Mouse (Mus musculus): Measurements from ENCODE around the gene Syt1.
A peak's percentile ranks its signal among the peaks of the same experiment; 100 is the strongest.

Gene Syt1

GRCm38 (mm10) chr10:109010241-109011193 lies at the start of gene Syt1:
Syt1 (minus strand) TSS chr10:109010982.
- peak; percentile 52 for DNase-seq (ENCODE audit: low read depth, low spot score)

GRCm38 (mm10) chr10:109056500-109056899 lies 45.7 kb upstream of the Syt1 start:
- no peak for DNase-seq (ENCODE audit: low read depth, low spot score)

- DNase-seq (ENCODE audit: low read depth, low spot score): no peak
Observed at GRCm38 (mm10) chr10:109047537-109047936, 36.8 kb upstream of the Syt1 start.

- DNase-seq (ENCODE audit: low read depth, low spot score): no peak
Observed at GRCm38 (mm10) chr10:109046988-109047387, 36.2 kb upstream of the Syt1 start.

GRCm38 (mm10) chr10:109011226-109012165 lies 714 bp upstream of the Syt1 start:
- DNase-seq (ENCODE audit: low read depth, low spot score): peak; percentile 8

- no peak for DNase-seq (ENCODE audit: low read depth, low spot score)
Observed at GRCm38 (mm10) chr10:109009831-109010230, 951 bp downstream of the Syt1 start.

- DNase-seq (ENCODE audit: low read depth, low spot score): no peak
Observed at GRCm38 (mm10) chr10:109008456-109008855, 2.3 kb downstream of the Syt1 start.

- DNase-seq (ENCODE audit: low read depth, low spot score): no peak
Observed at GRCm38 (mm10) chr10:109003482-109003881, 7.3 kb downstream of the Syt1 start.

GRCm38 (mm10) chr10:108987250-108987649 lies 23.5 kb downstream of the Syt1 start:
- no peak for DNase-seq (ENCODE audit: low read depth, low spot score)

GRCm38 (mm10) chr10:108979660-108980059 lies 31.1 kb downstream of the Syt1 start:
- no peak for DNase-seq (ENCODE audit: low read depth, low spot score)

- DNase-seq (ENCODE audit: low read depth, low spot score): no peak
Observed at GRCm38 (mm10) chr10:108954952-108955351, 55.8 kb downstream of the Syt1 start.

GRCm38 (mm10) chr10:108952182-108952581 lies 58.6 kb downstream of the Syt1 start:
- no peak for DNase-seq (ENCODE audit: low read depth, low spot score)

- no peak for DNase-seq (ENCODE audit: low read depth, low spot score)
Observed at GRCm38 (mm10) chr10:108936838-108937430, 73.8 kb downstream of the Syt1 start.

- no peak for DNase-seq (ENCODE audit: low read depth, low spot score)
Observed at GRCm38 (mm10) chr10:108930299-108930698, 80.5 kb downstream of the Syt1 start.

- DNase-seq (ENCODE audit: low read depth, low spot score): no peak
Observed at GRCm38 (mm10) chr10:108929676-108930075, 81.1 kb downstream of the Syt1 start.

GRCm38 (mm10) chr10:108905264-108905663 lies 105.5 kb downstream of the Syt1 start:
- no peak for DNase-seq (ENCODE audit: low read depth, low spot score)

- DNase-seq (ENCODE audit: low read depth, low spot score): no peak
Observed at GRCm38 (mm10) chr10:108904371-108904770, 106.4 kb downstream of the Syt1 start.

GRCm38 (mm10) chr10:108896529-108896928 lies 114.3 kb downstream of the Syt1 start:
- no peak for DNase-seq (ENCODE audit: low read depth, low spot score)

- DNase-seq (ENCODE audit: low read depth, low spot score): no peak
Observed at GRCm38 (mm10) chr10:108893288-108893687, 117.5 kb downstream of the Syt1 start.

- DNase-seq (ENCODE audit: low read depth, low spot score): no peak
Observed at GRCm38 (mm10) chr10:108892441-108892840, 118.3 kb downstream of the Syt1 start.

- DNase-seq (ENCODE audit: low read depth, low spot score): no peak
Observed at GRCm38 (mm10) chr10:108889084-108889483, 121.7 kb downstream of the Syt1 start.

GRCm38 (mm10) chr10:108886781-108887180 lies 124.0 kb downstream of the Syt1 start:
- no peak for DNase-seq (ENCODE audit: low read depth, low spot score)

Measured in forelimb bud, embryonic 11.5 days (tissue).